Mouse (Mus musculus) telencephalon, adult 2 months (tissue): ENCODE results near the gene Sorl1.

ENCODE experiments used
- DNase-seq: peaks from one replicate; pipeline ENCODE4 v3.0.0-alpha.2; 2011; ENCODE audit warnings: low read depth, low spot score

Gene Sorl1

DNA sequence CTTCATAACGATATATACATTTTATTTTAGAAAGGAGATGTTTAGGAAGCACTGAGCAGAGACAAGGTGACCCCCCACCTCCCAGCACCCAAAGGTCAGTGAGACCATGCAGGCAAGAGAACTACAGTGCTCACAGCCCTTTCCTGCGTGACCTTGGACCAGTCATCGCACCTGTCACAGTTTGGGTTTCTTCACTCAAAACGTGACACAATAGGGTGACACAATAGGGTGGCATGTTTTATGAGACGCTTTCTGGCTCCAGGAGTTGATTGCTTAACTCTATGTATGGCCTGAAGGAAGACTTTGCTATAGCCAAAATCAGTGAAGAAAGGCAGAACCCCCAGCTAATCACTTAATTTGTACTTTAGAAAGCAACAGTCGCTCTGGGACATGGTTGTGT, 1.7 kb downstream of the Sorl1 start:
- no peak for DNase-seq

DNA sequence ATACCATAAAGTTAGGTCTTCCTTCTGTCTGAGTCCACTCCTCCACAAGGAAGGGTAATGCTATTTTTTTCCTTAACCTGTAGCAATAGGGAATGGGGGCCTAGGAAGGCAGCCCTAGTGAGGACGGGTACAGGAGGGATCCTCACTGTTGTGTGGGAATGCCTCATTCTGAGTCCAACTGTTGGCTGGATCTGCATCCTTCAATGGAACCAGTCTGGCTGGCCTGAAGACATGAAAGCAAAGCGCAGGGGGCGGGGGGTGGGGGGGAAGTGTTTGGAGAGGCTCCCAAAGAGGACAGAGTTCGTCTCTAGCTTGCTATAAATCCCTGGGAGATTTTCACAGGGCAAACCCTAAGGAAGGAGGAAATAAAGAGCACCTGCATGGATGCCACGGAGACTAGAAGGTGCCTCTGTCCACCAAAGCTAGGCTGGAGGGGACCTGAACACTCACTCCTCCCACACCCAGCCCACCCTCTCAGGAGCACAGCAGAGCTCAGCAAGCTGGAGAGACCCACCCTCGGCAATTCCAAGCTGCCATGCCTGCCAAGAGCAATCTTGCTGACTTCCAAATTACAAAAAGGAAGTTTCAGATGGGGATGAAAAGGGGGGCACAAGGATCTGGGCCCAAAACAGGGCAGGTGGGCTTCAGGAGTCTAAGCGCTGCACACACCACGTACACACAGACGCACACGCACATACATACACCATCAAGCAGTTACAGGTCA, 2.3 kb downstream of the Sorl1 start:
- DNase-seq, result no peak

DNA sequence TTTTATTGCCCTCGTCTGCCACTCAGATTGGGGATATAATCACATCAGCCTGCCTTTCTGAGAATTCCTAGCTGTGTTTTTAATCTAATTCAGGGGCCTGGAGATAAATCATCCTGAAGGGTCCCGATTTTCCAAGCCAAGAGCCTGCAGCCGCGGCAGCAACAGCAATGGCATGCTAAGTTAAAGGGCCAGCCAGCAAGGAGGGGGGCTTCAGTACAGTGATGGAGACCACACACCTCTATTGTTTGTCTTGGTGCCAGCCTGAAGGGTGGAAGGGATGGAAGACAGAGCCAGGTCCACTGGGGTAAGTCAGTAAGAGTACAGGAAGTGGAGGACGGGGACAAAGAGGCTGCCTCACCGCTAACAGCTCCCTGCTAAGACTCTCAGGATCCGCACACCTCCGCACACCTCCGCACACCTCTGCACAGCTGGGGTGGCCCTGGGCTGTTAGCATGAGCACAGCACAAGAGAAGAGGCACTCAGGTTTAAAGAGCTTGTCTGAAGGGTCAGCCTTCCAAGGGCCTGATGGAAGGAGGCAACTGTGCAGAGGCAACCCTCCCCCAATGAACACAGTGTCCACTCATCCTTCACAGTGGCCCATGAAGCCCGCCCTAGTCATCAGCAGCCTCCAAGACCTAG, 7.6 kb downstream of the Sorl1 start:
- DNase-seq, result no peak

DNA sequence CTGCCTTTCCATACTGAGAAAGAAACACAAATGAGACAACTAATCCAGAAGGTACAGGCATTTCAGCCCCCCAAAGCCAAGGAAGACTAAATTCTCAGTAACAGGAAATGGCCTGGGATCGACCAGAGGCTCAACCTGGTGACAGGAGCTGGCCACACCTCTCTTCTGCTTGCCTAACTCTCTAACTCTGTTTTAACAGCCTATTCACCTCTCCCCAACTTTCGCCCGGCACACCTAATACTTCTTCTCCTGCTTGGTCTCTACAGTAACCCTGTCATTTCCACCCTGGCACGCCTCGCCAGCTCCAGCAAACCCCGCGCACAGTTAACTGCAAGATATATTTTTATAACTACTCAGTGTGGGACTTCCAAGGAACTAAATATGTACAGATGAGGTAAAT, 9.0 kb downstream of the Sorl1 start:
- no peak for DNase-seq

DNA sequence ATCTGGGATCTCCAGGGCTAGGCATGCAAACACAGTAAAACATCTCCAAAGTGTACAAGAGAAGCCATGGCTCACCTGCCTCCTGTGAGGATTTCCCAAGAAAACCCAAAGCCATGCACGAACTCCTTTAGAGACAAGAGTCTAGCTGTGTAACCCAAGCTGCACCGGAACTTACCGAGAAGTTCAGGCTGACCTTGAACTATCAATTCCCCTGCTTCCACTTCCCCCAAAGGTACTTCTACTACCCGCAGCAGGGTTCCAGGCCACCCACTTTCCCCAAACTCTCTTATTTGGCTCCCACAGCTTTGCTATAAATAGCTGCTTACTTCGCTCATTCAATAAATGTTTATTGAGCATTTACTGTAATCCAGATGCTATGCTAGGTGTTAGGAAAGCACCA, 10.8 kb downstream of the Sorl1 start:
- no peak for DNase-seq

DNA sequence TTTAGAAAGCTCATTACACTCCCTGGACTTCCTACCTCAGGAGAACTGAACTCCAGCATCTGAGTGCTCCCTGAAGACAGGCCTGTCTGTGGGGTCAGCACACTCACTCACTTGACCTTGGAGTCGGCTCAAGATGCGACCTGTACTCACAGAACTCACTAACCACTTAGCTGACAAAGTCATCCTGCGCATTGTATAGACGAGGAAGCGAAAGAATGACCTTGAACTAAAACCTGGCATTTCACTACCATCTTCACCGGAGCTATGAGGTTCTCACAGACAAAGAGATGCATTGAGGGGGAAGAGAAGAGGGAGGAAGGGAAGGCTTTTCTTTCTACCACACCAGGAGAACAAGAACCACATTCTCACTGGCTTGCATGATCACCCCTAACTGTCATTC, 11.4 kb downstream of the Sorl1 start:
- no peak for DNase-seq

DNA sequence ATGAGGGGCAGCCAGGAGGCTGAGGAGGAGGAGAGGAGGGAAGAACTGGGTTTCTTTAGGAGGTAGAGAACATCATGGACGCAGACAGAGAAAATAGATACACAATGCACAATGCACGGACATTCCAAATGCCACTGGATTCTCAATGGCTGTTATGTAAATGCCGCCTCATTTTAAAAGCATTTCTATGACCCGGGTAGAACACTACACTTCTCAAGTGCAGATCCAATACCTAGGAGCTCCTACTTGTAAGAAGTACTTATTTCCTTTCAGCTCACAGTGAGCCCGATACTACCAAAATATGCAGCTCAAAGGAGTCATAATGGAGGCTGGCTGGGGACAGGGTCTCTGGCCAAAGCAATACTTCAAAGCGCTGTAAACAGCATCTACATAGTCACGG, 12.8 kb downstream of the Sorl1 start:
- no peak for DNase-seq

DNA sequence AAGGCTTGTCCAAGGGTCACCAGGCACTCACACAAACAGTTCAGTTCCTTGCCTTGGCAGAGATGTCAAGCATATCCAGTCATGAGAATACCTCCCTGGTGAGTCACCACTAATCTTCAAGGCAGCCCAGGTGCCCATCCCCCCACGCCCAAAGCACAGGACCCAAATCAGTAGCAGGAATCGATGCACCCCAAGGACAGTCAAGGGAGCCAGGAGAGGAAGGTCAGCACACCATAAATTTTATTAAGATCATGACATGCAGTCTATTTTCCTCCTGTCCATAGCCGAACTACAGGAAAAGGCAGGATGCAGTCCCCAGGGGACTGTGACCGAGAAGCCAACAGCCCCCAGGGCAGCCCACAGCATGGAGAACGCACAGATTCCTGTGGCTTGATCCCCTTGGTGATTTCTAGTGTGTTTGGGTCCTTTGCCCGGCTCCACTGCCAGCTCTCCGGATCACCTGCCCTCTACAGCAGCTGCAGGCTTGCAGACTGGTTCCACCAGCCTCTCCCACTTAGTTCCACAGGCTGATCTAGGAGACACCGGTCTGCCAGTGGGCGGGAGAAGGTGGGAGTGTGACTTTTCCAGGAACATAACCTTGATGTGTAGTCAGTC, 14.2 kb downstream of the Sorl1 start:
- DNase-seq, result no peak

DNA sequence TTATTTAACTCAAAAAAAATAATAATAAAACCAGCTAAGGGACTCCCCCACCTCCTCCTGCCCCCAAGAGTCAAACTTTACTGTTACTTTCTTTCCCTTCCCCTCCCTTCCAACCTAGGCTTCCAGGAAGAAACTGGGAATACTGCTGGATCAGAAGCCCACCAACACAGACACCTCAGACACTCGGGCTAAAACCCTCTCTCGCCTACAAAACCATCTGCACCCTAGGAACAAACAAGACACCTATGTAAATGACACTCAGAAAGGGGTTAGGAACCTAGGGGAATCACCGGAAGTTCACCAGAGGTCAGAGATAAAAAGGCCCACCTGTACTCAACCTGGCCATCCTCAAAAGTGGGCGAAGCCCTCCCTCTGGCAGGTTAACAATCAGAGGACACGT, 15.0 kb downstream of the Sorl1 start:
- no peak for DNase-seq

DNA sequence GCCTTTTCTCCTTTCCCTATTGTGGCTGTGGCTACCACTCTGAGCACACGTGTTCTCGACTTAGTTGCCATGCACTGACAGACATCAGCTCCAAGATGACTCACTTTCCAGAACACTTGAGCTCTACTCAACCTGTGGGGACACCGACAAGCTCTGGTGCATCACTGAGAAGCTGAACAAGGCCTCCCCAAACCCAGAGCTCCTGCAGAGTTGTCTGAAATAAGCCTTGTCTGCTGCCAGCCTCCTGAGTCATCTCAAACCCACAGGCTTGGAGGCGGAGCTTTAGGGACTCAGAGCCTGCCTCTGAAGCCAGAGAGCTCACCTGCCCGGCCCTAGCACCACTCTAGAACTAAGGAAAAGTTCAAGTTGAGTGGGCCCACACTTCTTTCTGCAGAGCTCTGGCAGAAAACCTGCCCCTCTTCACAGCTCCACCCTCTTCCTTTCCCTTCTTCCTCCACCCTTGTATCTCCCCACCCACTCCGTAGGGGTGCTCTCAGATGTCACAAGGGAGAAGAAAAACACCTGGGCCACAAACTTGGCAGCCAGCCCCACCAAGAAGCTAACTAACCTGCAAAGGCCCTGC, 15.6 kb downstream of the Sorl1 start:
- DNase-seq, result peak; percentile 76

DNA sequence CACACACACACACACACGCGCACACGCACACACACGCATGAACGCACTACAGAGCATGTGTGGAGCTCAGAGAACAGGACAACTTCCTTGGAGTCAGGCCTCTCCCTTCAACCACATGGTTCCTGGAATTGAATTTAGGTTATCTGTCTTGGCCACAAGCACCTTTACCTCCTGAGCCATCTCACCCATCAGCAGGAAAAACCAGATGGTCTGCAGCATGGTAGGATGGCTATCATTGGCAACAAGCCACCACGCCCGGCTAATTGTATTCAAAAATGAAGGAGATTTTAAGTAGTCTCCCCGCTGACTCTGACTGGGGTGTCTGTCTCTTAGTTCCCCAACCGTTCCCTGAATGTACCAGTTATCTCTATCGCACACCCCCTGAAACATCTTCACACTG, 17.0 kb downstream of the Sorl1 start:
- DNase-seq, result no peak

DNA sequence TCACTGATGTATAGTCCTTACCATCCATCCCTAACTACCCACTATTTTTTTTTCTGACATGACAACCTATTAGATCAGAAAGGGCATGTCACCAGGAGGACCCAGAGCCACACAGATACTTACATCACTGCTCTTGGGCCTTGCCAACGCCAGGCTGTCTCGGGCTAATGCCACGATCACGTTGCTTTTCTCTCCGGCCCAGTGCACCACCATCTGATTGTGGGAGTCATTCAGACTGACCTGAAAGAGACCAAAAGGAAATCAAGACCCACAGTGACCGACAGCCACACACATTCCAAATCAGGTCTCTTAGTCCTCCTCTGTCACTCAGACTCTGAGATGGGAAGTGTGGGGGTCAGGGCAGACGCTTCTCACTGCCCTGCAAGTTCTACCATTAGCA, 17.8 kb downstream of the Sorl1 start:
- DNase-seq, result no peak

DNA sequence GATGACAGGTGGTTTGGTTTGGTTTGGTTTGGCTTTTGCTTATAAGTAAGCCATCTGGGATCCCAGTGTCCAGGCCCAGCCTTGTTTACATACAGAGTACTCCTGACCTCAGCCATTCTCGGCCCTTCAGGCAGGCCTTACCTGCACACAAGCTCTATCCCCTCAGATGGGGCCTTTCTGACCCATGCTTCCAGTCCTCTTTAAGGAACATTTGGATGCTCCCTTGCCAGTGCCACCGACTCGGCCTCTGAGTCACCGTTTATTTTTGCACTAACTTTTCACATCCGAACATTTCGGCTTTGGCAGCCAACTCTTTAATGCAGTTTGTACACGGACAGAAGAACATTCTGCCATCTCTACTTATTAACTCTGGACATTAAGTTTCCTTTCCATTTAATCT, 20.6 kb downstream of the Sorl1 start:
- DNase-seq, result no peak

DNA sequence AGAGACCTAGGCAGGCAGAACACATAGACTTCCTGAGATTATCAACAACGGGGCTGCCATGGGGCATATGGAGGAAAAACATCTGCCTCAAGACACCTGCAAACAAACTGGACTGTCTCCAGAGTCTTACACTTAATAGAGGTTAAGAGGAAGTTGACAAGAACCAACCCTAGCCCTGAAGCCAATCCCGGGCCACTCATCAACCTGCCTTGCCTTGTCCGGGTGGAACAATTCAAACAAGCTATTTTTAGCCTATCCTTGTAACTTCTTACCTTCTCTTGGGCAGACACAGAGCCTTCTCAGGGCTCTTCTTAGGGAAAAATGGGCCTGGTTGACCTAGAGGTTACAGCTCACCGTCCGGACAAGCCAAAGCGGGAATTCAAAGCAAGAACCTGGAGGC, 22.1 kb downstream of the Sorl1 start:
- DNase-seq, result no peak

DNA sequence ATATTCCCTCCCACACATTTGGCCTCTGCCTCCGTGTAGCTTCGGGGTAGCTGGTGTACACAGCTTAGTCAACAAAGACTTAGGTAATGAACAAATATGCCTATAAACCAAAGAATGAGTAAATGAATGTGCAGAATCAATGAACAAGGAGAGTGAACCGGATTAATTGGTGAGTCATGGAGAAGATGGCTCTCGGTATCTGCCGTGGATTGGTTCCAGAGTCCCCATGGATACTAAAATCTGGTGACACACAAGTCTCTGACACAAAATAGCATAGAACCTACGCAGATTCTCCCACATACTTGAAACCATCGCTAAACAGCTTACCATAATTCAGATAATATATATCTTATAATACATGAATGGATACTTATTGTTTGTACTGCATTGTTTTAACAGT, 22.8 kb downstream of the Sorl1 start:
- peak; percentile 76 for DNase-seq

DNA sequence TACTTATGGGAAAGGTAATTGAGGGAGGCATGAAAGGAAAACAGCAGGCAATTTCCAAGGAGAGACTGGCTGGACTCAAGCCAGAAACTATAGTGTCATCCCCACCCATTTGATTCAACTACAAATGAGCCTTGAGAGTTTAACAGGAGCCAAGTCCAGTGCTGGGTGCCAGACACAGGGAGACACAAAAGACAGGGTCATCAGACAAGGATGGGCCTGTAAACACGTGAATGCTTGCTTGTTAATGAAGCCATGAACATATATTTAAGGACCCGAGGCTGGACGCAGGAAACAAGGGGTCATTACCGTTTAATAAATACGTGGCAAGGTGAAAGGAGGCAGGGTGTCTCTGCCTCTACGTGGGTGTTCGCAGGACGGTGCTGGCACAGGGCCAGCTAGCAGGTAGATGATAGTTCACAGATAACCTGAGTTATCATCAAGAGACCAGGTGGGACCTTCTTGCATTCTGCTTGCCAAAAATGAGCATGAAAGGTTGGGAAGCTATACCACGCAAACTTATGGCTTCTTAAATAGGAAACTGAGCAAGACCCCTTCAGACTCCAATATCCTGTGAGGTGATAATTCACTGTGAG, 23.4 kb downstream of the Sorl1 start:
- DNase-seq, result no peak

DNA sequence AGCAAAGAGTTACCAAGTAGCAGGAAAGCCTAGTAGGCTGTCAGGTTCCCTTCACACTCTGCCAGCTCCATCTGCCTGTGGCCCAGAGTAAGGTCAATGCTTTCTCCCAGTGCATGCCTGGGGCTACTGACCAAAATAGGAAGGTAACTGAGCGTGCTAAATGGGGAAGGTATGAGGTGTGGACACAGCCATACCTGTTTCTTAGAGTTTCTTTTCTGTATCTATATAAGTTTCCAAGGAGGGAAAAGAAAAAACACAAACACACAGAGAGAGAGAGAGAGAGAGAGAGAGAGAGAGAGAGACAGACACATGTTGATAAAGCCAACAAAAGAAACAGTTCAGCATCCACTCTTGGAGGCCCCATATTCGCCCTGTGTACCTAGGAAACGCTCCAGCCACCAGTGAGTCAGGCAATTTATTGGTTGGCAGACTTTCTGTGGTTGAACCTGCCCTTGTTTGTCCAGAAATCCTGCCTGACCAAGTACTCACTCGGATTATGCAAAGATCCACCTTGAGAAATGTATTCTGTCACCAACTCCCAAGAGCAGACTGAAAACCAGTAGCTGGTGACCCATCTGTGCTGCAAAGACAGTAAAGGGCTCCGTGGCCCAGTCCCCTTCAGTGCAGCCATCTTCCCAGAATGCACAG, 25.5 kb downstream of the Sorl1 start:
- DNase-seq, result no peak

DNA sequence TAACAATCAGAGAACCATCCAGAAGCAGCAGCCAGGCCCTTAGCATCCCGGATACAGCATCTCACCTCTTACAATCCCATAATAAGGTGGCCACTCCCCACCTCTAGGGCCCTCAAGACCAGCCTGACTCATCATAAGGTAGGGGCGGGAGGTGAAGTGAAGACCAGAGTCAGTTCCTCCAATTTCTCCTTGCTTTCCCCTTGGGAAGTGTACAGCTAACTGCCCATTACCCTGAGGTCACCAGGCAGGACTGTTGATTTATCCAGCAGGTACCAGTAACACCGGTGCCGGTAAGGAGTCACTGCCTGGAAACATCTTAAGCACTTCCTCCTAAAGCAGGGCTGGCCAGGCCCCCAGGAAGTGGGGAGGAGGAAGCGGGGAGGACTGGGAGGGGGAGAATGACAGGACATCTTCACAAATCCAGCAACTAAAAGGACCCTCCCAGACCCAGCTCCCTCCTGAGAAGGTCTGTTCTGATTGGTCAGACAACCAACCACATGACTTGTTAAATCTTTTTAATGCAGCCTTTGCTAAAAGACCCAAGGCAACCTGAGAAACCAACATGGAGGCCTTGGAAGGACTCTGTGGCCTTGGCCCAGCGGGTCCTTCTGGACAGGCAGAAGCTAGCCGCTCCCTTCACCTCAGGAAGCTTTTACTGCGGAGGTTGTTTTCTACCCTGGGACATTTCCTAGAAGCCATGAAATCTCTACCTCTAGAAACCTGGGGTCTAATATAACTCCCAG, 26.2 kb downstream of the Sorl1 start:
- DNase-seq, result no peak

DNA sequence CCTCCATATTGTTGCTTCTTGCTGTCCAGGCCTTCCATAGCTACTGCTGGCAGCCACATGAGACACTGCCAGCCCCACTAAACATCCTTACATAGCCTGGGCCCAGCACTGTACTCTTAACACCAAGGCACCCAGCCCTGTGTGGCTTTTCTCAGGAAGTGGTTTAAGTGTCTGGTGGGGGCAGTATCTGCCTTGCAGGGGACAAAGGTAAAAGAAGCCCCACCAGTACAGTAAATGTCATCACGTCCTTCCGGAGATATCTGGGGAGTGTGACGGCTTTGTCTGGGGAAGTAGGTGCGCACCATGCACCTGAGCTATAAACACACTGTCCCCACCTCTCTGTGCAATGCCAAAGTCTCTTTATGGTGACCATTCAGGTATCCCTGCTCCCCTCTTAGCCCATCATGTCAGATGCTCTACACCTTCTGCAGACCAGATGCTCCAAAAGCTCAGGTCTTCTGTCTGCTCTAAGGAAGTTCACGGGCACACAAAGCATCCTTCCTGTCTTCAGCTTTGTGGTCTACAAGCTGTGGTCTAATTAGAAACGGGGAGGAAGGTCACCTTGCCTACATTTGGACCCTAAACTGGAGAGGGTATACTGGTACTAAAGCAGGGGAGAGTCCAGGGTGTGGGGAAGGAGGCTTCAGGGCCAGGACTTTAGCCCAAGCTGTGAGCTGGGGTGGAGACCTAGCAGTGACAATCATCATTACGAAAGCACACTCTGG, 26.9 kb downstream of the Sorl1 start:
- DNase-seq, result no peak

DNA sequence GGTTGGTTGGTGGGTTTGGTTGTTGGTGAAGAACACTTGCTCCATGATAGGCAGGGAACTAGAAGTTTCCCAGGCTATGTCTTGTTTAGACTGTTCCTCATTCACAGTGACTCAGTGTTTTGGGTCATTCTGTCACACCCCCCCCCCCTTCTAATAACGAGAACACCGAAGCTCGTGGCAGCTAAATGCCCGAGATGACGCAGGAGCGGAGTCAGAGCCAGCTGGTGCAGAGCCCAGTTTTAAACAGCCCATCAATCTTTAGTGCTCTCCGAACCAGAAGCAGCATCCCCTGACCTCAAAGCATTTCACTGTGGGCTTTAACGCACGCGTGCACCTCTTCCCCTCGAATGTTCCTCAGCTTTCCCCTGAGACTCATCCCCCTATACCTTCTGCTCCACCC, 29.3 kb downstream of the Sorl1 start:
- no peak for DNase-seq
